Mouse (Mus musculus): ENCODE results near the gene Spag7.

Gene Spag7

DNA sequence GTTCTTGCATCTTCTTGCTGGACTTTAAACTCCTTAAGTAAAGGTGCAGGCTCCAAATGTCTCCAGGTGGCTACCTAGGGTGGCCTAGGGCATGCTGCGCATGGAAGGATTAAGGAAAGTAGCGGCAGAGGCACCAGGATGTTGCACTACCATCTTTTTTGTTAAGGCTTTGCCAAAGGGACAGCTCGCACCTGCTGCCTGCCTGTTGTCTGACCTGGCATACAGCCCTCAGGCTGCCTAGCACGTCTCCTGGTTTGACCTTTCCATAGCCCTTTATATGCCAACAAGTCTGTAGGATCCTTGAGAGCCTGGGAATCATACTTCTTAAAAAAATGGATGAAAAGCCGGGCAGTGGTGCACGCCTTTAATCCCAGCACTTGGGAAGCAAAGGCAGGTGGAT is 26.2 kb downstream of the Spag7 start:
- no peak for DNase-seq (ENCODE audit: inconsistent ontology term)

DNA sequence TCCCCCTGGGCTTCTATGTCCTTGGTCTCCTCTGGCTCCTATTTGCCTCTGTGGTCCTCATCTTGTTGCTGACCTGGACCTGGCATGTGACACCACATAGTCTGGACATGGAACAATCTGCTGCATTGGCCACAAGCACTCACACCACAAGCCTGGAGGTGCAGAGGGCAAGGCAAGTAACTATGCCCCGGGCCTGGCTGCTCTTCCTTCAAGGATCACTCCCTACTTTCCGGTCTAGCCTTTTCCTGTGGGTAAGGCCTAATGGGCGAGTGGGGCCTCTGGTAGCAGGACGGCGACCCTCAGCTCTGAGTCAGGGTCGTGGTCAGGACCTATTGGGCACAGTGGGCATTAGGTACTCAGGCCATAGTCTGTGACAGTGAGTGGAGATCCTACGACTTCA is 28.0 kb downstream of the Spag7 start:
- DNase-seq (ENCODE audit: inconsistent ontology term), result no peak

DNA sequence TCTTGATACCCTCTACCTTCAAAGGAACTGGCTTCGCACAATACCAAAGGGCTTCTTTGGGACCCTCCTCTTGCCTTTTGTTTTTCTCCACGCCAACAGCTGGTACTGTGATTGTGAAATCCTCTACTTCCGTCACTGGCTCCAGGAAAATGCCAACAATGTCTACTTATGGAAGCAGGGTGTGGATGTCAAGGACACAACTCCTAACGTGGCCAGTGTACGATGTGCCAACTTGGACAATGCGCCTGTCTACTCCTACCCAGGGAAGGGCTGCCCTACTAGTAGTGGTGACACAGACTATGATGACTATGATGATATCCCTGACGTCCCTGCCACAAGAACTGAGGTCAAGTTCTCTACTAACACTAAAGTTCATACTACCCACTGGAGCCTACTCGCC is 29.2 kb downstream of the Spag7 start:
- DNase-seq (ENCODE audit: inconsistent ontology term), result no peak

DNA sequence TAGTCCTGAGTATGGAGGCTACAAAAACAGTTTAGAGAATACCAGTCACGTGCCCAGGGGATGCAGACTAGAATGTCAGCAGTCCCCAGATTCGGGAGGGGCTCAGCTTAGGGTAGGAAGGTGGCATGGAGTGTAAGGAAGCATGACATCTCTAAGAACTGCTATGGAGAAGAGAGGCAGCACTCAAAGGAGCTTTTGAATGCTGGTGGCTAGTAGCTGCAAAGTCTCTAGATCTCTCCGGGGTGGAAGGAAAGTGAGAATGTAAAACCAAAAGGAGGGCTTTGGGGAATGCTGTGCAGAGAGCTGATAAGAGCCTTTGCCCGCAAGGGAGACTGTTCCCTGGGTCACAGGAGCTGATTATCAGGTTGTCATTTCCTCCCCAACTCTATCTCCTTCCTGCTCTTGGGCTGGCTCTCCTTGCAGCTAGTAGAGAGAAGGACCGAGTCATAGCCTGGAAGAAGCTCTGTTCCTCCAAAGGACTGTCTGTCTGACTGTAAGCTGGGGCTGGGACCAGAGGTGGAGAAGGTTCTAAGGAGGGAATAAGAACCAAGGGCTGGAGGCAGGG is 30.4 kb downstream of the Spag7 start, which contains the start of gene Gp1ba:
Gp1ba (plus strand) TSS at position 409 of the 565 bp plus-strand sequence.
- DNase-seq (ENCODE audit: inconsistent ontology term), result no peak

DNA sequence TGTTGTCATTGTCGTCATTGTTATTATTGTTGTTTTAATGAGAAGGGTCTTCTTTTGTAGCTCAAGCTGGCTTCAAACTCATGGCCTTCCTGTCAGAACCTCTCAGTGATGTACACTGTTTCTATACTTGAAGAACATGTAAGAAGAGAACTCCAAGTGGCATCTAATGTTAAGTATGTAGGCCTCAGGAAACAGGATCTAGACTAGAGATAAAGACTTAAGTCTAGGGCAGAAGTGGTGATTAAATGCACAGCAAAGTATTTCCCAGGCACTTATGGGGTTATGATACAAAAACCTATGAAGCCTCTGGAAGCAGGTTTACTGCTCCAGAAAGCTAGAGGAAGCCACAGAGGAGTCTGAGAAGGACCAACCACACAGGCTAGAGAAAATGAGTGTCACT is 30.9 kb downstream of the Spag7 start:
- DNase-seq (ENCODE audit: inconsistent ontology term), result no peak

DNA sequence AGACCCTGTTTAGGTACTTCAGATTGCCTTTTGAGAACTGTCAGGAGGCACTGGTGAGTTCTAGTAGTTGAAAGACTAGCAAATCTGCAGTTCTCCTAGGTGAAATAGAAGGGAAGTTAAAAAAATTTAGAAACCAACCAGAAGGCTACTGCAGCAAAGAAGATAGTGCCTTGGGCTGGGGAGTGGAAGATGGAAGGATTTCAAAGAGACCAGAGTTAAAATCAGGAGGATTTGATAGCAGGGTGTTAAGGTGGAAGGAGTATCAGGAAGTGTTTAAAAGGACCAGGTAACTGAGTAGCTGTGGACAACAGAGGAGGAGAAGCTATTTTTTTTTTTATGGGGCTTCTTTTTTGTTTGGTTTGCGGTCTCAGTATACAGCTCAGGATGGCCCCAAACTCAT is 31.5 kb downstream of the Spag7 start:
- DNase-seq (ENCODE audit: inconsistent ontology term), result no peak

DNA sequence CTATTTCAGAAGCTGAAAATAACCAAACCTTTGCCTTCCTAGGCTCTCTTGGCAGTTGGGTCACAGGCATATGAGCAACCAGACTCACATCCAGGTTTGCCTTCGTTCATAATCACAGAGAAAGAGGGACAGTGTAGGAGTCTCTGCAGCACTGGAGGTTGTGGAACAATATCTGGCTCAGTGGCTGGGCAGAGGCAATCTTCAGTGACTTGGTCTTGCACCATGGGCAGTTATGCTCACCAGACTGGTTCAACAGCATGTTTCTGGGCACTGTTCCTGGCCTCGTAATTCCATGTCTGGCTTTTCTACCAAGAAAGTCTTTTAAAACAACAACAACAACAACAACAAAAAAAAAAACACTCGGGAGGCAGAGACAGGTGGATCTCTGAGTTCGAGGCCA is 33.6 kb downstream of the Spag7 start:
- no peak for DNase-seq (ENCODE audit: inconsistent ontology term)

DNA sequence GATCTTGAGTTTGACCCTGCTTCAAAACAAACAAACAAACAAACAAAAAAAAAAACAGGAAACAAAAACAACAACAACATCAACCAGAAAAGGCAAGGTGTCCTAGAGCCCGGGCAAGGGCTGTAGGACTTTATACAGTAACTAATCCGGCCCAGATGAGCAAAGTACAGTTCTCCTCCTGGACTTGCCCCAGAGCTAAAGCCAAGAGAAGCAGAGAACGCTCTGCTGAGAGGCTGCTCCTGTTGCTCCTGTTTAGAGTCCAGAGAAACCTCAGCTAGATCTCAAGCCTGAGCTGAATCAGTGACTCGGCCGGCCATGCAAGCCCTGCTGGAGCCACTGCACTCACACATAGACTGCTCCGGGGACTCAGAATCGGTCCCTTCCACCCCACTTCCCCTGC is 39.1 kb downstream of the Spag7 start:
- DNase-seq (ENCODE audit: inconsistent ontology term), result no peak

DNA sequence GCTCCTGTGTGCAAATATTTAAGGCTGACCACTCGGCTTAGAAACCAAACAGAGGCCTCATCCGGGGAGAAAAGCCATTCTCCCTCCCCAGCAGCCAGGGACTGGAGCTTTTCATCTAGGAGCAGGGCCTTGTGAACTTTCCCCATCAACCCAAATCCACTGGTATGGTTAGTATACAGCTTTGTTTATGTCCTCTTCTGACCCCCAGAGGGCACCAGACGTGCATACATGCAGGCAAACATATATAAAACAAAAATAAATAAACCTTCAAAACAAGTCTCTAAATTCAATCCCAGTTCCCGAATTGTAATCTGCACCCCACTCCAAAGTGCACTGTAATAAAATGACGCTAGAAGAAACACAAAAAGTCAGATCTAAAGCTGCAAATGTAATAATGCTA is 39.7 kb downstream of the Spag7 start:
- no peak for DNase-seq (ENCODE audit: inconsistent ontology term)

DNA sequence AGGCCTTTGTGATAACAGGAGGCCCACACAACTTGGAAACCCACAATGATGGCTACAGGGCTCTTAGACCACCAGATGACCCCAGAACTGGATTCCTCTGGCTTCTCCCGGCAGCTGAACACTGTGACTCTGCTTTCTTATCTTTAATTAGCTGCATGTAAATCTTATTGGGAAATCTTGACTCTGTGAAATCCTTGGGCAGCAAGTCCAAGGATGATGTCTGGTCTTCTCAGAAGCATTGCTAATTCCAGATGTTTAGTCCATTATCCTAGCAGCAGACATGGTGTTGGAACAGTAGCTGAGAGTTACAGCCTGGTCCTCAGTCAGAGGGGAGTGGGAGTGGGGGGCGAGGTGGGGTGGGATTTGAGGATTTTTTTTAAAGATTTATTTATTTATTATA is 40.8 kb downstream of the Spag7 start:
- DNase-seq (ENCODE audit: inconsistent ontology term), result no peak

DNA sequence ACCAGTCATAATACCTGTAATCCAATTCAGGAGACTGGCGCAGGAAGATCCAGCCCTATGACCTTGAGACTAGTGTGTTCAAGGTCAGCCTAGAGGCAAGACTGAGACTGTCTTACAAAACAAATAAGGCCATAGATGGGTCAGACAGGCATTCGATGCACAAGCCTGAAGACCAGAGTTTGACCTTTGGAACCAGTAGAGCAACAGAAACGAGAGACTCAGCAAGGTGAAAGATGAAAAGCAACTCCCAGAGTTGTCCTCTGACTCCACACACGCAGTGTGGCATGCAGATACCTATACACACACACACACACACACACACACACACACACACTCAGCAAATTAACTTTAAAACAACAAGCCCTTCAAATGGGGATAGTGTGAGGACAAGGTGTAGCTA is 42.3 kb downstream of the Spag7 start:
- no peak for DNase-seq (ENCODE audit: inconsistent ontology term)

DNA sequence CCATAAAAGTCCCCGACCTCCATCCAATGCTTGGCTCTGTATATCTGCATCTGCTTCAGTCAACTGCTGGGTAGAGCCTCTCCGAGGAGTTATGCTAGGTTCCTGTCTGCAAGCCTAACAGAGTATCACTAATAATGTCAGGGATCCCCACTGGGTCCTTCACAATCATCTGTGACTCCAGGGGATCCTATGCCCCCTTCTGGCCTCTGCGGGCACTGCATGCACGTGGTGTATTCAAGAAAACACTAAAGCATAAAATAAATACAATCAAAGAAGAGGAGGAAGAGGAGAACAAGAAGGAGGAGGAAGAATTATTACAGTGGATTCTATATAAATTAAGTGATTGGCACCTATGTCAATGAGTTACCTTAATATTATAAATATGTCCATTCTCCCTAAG is 43.7 kb downstream of the Spag7 start:
- DNase-seq (ENCODE audit: inconsistent ontology term), result peak; percentile 39

DNA sequence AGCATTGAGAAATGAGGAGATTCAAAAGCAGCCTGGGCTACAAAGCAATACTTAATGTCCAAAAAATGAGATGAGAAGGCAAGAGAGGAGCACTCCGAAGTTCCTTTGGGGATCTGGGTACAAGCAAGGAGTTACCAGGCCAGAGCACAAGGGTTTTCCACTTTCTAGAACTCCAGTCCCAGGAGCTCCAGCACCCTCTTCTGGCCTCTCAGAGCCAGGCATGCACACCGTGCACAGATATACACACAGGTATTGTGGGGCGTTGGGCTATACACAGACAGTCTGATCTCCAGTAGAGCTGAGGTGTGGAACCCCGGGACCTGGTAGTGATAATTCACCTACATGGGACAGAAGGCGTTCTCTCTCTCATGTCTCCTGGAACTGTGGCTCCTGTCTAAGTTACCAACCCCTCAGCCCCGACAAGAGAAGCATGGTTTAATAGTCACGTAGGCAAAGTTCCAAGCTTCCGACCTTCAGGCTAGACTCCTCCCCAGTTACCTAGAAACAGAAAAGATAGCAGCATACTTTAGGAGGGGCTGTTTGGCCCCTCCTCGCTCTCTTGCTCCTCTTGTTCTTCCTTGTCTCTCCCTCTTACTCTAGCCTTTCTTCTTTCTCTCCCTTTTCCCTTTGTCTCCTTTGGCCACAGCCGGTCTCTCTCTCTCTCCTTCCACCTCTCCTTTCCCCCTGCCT is 46.0 kb downstream of the Spag7 start:
- DNase-seq (ENCODE audit: inconsistent ontology term), result no peak

DNA sequence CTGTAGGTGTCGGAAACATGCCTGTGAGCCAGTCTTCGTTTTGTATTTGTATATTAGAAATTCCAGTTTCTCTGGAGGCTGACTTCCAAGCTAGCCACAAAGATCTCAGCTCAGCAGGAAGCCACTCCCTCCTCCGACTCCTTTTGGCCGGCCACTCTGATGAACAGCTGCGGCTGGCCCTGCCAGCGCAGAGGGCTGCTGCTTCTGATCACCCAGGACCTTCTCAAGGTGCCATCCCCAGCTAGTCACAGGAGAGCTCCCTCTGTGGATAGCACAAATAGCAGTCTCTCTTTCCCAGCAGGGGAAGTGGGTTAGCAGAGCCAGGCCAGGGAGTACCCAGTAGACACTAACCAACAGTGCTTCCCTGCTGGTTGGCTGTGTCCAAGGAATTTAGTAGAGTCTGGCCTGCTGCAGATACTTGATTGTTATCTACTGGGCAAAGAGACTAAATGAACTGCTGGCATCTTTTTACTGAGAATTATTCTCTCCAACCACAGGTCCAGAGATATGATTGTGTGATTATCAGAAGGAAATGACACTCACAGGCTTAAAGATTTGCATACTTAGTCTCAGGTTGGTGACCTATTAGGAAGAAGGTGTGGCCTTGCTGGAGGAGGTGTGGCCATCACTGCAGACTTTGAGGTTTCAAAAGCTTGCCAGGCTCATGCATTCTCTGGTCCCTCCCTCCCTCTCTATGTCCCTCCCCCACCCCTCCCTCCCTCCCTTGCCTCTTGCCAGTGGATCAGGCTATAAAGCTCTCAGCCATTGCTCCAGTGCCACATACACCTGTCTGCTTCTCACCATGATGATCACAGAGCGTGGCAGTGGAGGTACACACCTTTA is 47.0 kb downstream of the Spag7 start:
- DNase-seq (ENCODE audit: inconsistent ontology term), result peak; percentile 82

DNA sequence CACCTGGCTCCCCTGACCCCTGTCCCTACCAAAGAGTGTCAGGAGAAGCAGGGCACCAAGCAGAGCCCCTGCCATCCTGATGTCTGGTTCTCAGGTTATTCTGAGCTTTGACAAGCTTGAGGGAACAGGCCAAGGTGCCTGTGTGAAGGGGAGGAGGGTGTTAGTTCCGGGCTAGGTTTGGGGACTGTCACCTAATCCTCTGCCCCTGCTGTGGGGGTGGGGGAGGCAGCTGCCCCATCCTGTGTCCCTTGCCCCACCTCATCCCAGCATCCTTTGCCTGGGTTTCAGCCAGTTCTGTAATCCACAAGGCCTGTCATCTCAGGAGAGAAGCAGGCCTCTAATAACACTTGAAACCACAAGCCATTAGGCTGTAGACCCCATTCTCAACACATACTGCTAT is 50.1 kb downstream of the Spag7 start, which contains the start of gene Chrne:
Chrne (minus strand) TSS at position 116 of the 400 bp plus-strand sequence.
- DNase-seq (ENCODE audit: inconsistent ontology term), result no peak

DNA sequence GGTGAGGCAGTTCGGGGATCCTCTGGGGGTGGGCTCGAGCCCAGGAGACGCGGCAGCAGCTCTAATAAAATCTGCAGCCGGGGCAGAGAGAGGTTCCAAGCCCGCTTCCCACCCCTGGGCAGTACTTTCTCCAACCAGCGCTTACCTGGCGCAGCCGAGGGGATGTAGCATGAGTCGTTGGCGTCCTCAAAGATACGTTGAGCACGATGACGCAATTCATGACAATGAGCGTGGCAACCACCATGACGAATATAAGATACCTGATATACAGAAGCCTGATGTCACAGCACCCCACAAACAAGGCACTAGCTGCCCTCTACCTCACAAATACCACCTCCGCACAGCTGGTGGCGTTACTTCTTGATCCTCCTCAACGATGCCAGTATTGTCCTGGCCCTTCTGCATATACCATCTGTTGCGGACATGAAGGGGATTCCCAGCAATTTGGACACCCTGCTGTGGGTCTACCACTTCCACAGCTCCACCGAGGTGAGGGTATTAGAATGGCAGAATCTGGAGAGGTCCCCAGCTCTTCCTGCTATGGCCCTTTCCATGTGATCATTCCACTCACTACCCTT is 53.6 kb downstream of the Spag7 start, which contains the start of gene 4930544D05Rik:
4930544D05Rik (plus strand) TSS at position 333 of the 578 bp plus-strand sequence.
- no peak for DNase-seq (ENCODE audit: inconsistent ontology term)

DNA sequence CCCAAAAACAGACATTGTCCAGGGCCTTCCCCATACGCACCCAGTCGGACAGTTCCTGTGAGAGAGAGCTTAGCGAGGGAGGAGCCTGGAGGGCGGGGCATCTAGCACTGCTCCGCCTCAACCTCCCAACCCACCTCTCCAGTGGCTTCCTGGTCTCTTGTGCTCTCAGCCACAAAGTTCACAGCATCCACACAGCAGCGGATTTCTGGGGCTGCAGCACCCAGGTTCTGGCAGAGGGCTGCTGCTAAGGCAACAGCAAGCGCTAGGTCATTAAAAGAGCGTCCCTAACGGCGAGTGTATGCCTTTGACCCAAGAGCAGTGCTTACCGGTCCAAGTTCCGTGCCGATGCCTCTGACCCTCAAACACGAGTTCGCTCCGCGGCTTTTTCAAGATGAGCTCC is 54.1 kb downstream of the Spag7 start:
- peak; percentile 68 for DNase-seq (ENCODE audit: inconsistent ontology term)
